Mouse (Mus musculus) thymus, postnatal 0 days (tissue): ENCODE results near the gene Cldn9. TPM values are rescaled to one million over a fixed set of nuclear protein-coding genes. Genes with fewer than 3 reads are reported as not detected.

Experiments used
- DNase-seq: peaks from one replicate; pipeline ENCODE4 v3.0.0-alpha.2; 2015; ENCODE audit warnings: low spot score
- polyA plus RNA-seq: library from polyadenylated mRNA; unstranded; fragments of >200 nt; fragmentation: Nextera tagmentation; extraction: Ambion mirVana; gene quantifications from 2 replicates; pipeline ENCODE4 v1.2.1, GENCODE M21; 2015

Cldn9 gene
- 0.57 and 1.3 TPM in 2 replicates for polyA plus RNA-seq

GRCm38 (mm10) chr17:23683856-23684672 lies at the start of gene Cldn9:
Cldn9 (minus strand) TSS chr17:23684026.
- no peak for DNase-seq

- no peak for DNase-seq
Measured at GRCm38 (mm10) chr17:23730441-23730840, 46.6 kb upstream of the Cldn9 start.

GRCm38 (mm10) chr17:23726758-23727142 lies 42.9 kb upstream of the Cldn9 start:
- no peak for DNase-seq

GRCm38 (mm10) chr17:23725999-23726757 lies 42.4 kb upstream of the Cldn9 start, which contains the start of gene Pkmyt1:
Pkmyt1 (plus strand) TSS chr17:23726336.
- peak; percentile 96 for DNase-seq

- DNase-seq, result no peak
Measured at GRCm38 (mm10) chr17:23725477-23725876, 41.7 kb upstream of the Cldn9 start.

- no peak for DNase-seq
Measured at GRCm38 (mm10) chr17:23722376-23723125, 38.7 kb upstream of the Cldn9 start, which contains the start of gene 1520401A03Rik. 1520401A03Rik (minus strand) TSS chr17:23722783.

- no peak for DNase-seq
Measured at GRCm38 (mm10) chr17:23721886-23722285, 38.1 kb upstream of the Cldn9 start.

GRCm38 (mm10) chr17:23719455-23719854 lies 35.6 kb upstream of the Cldn9 start:
- no peak for DNase-seq

GRCm38 (mm10) chr17:23717003-23717402 lies 33.2 kb upstream of the Cldn9 start:
- no peak for DNase-seq

- DNase-seq, result peak; percentile 69
Measured at GRCm38 (mm10) chr17:23706212-23706611, 22.4 kb upstream of the Cldn9 start.

- no peak for DNase-seq
Measured at GRCm38 (mm10) chr17:23705525-23706104, 21.8 kb upstream of the Cldn9 start.

- no peak for DNase-seq
Measured at GRCm38 (mm10) chr17:23704741-23705140, 20.9 kb upstream of the Cldn9 start.

GRCm38 (mm10) chr17:23703301-23703700 lies 19.5 kb upstream of the Cldn9 start:
- no peak for DNase-seq

- peak; percentile 71 for DNase-seq
Measured at GRCm38 (mm10) chr17:23700079-23700478, 16.3 kb upstream of the Cldn9 start.

- no peak for DNase-seq
Measured at GRCm38 (mm10) chr17:23699131-23700077, 15.6 kb upstream of the Cldn9 start.

- no peak for DNase-seq
Measured at GRCm38 (mm10) chr17:23695801-23696200, 12.0 kb upstream of the Cldn9 start.

- no peak for DNase-seq
Measured at GRCm38 (mm10) chr17:23694491-23694890, 10.7 kb upstream of the Cldn9 start.

- DNase-seq, result no peak
Measured at GRCm38 (mm10) chr17:23683226-23683625, 600 bp downstream of the Cldn9 start.

GRCm38 (mm10) chr17:23682530-23682929 lies 1.3 kb downstream of the Cldn9 start:
- DNase-seq, result no peak

- no peak for DNase-seq
Measured at GRCm38 (mm10) chr17:23682092-23682491, 1.7 kb downstream of the Cldn9 start.
